Mouse (Mus musculus) bone marrow, adult 2 months (tissue): ENCODE measurements around the gene B3gnt8. TPM values are rescaled to one million over a fixed set of nuclear protein-coding genes. Genes with fewer than 3 reads are reported as not detected.
"Not testable (repeated sequence)": the region's sequence is repeated elsewhere in the genome, so short reads cannot be mapped to it uniquely, and the experiment has no call there.

Experiments used
- H3K27ac ChIP-seq: fragments of 200-500 bp; 2 replicates; pipeline ENCODE4 v1.5.1; 2012; ENCODE audit warnings: low read depth, mild to moderate bottlenecking, control low read depth, inconsistent platforms, low read length; ENCODE audit not compliant: control insufficient read depth, poor library complexity, insufficient read depth
- H3K4me1 ChIP-seq: fragments of 200-500 bp; 2 replicates; pipeline ENCODE4 v1.6.1; 2011; ENCODE audit warnings: low read length; ENCODE audit not compliant: control insufficient read depth, insufficient read depth
- H3K4me3 ChIP-seq: fragments of 200-500 bp; replicated peaks from 2 replicates; pipeline ENCODE3; 2011; ENCODE audit warnings: mild to moderate bottlenecking, low read depth, low read length, control low read depth; ENCODE audit not compliant: control insufficient read depth
- CTCF ChIP-seq: fragments of 200-500 bp; IDR thresholded peaks from 2 replicates; pipeline ENCODE4 v1.5.1; 2011; ENCODE audit warnings: low read length, control low read depth; ENCODE audit not compliant: control insufficient read depth, insufficient read depth
- POLR2A ChIP-seq: fragments of 200-500 bp; IDR thresholded peaks from 2 replicates; pipeline ENCODE4 v1.6.1; 2011; ENCODE audit warnings: low read depth, mild to moderate bottlenecking, control low read depth, low read length, borderline replicate concordance; ENCODE audit not compliant: control insufficient read depth
- WGBS: fragments of 180-500 bp; shearing (Covaris S2); methylation state at CpG from one replicate; pipeline ENCODE4 v1.1.7; 2018; 5-methylcytosine and 5-hydroxymethylcytosine counted together
- polyA plus RNA-seq: library from polyadenylated mRNA; stranded (reverse); fragments of >200 nt; gene quantifications from 2 replicates; pipeline ENCODE4 v1.2.4, GENCODE M21; 2011; ENCODE audit warnings: low replicate concordance; ENCODE audit not compliant: missing spikeins, insufficient read depth, insufficient read length

The B3gnt8 gene
- polyA plus RNA-seq: 15.2 and 26.9 TPM in 2 replicates

- 14% methylated on average over 29 of the region's 29 CpGs for WGBS
- TF ChIP-seq CTCF: no peak
- 0 out of 2 replicates have a peak, but pooled peaks have one; percentile 23 for TF ChIP-seq POLR2A
- peak within 1 kb of the TSS; percentile 40 for H3K27ac ChIP-seq
- peaks cover 2% of the 10 kb centered on the region; the same call in 1 of the 2 replicates for H3K4me1 ChIP-seq
- peak within 1 kb of the TSS; percentile 63 for H3K4me3 ChIP-seq
These were observed at the start of gene B3gnt8 for GRCm38 (mm10) chr7:25626509-25627430. Gene B3gnt8 (plus strand): TSS chr7:25626654.

GRCm38 (mm10) chr7:25576793-25577437, 49.5 kb upstream of the B3gnt8 start:
- H3K4me3 ChIP-seq, H3K4me1 ChIP-seq: not testable (repeated sequence)
- 30% methylated on average over 14 of the region's 14 CpGs for WGBS
- peak overlapping the region; percentile 93 for H3K27ac ChIP-seq

GRCm38 (mm10) chr7:25579441-25579840, 47.0 kb upstream of the B3gnt8 start:
- TF ChIP-seq POLR2A (no peak), CTCF (no peak)
- no peak overlapping the region for H3K4me3 ChIP-seq
- 44% methylated on average over 10 of the region's 10 CpGs for WGBS

GRCm38 (mm10) chr7:25582301-25582810, 44.1 kb upstream of the B3gnt8 start:
- TF ChIP-seq CTCF (no peak), POLR2A (no peak)
- 81% methylated on average over 15 of the region's 15 CpGs for WGBS
- Histone ChIP-seq H3K27ac (no peak overlapping the region), H3K4me3 (no peak overlapping the region), H3K4me1 (no peaks in the 10 kb centered on the region; the same call in 1 of the 2 replicates)

More at GRCm38 (mm10) chr7:25579441-25579840, 47.0 kb upstream of the B3gnt8 start:
- Histone ChIP-seq H3K4me1 (peaks cover 4% of the 10 kb centered on the region), H3K27ac (no peak overlapping the region)

- no peak overlapping the region for H3K4me3 ChIP-seq
- H3K27ac ChIP-seq: no peak overlapping the region
- 71% methylated on average over 5 of the region's 5 CpGs for WGBS
- no peak for TF ChIP-seq POLR2A
- no peak for TF ChIP-seq CTCF
- no peaks in the 10 kb centered on the region; the same call in 1 of the 2 replicates for H3K4me1 ChIP-seq
These were observed 41.8 kb upstream of the B3gnt8 start for GRCm38 (mm10) chr7:25584651-25585050.

GRCm38 (mm10) chr7:25585351-25586204, 40.9 kb upstream of the B3gnt8 start:
- 68% methylated on average over 9 of the region's 9 CpGs for WGBS
- no peaks in the 10 kb centered on the region; the same call in 1 of the 2 replicates for H3K4me1 ChIP-seq
- H3K27ac ChIP-seq: peak overlapping the region; percentile 44
- TF ChIP-seq POLR2A (no peak), CTCF (no peak)
- no peak overlapping the region for H3K4me3 ChIP-seq

GRCm38 (mm10) chr7:25591226-25591625, 35.2 kb upstream of the B3gnt8 start:
- Histone ChIP-seq H3K4me3 (no peak overlapping the region), H3K27ac (no peak overlapping the region), H3K4me1 (no peaks in the 10 kb centered on the region; the same call in 1 of the 2 replicates)
- 81% methylated on average over 2 of the region's 2 CpGs for WGBS
- TF ChIP-seq POLR2A (no peak), CTCF (no peak)

GRCm38 (mm10) chr7:25593859-25594258, 32.6 kb upstream of the B3gnt8 start:
- Histone ChIP-seq H3K4me3 (no peak overlapping the region), H3K27ac (no peak overlapping the region), H3K4me1 (no peaks in the 10 kb centered on the region; the same call in 1 of the 2 replicates)
- WGBS: 28% methylated on average over 3 of the region's 3 CpGs
- TF ChIP-seq CTCF: no peak
- TF ChIP-seq POLR2A: no peak
